Mouse (Mus musculus) heart, embryonic 15.5 days (tissue): Measurements from ENCODE around the gene Tenm3. TPM values are rescaled to one million over a fixed set of nuclear protein-coding genes. Genes with fewer than 3 reads are reported as not detected.

Experiments used
- ATAC-seq: fragments of 200-750 bp; cut with Nextera tagmentation; replicated peaks from 2 replicates; pipeline ENCODE4 v1.8.0; 2017; ENCODE audit warnings: low read depth, moderate TSS enrichment; ENCODE audit not compliant: insufficient number of reproducible peaks, insufficient read depth, low FRiP score
- H3K27ac ChIP-seq: fragments of 300-500 bp; sonication (generic); 2 replicates; pipeline ENCODE4 v1.5.1; 2015; ENCODE audit warnings: mild to moderate bottlenecking, inconsistent platforms
- H3K27me3 ChIP-seq: fragments of 300-500 bp; sonication (generic); 2 replicates; pipeline ENCODE4 v1.6.1; 2015; ENCODE audit warnings: inconsistent platforms
- H3K36me3 ChIP-seq: fragments of 300-500 bp; sonication (generic); 2 replicates; pipeline ENCODE4 v1.6.1; 2015; ENCODE audit warnings: mild to moderate bottlenecking, inconsistent platforms
- H3K4me1 ChIP-seq: fragments of 300-500 bp; sonication (generic); replicated peaks from 2 replicates; pipeline ENCODE4 v1.6.1; 2015; ENCODE audit warnings: inconsistent platforms
- H3K4me2 ChIP-seq: fragments of 300-500 bp; sonication (generic); 2 replicates; pipeline ENCODE4 v1.6.1; 2015; ENCODE audit warnings: inconsistent platforms, mild to moderate bottlenecking, moderate library complexity
- H3K4me3 ChIP-seq: fragments of 300-500 bp; sonication (generic); 2 replicates; pipeline ENCODE4 v1.5.1; 2015; ENCODE audit warnings: mild to moderate bottlenecking, inconsistent platforms
- H3K9ac ChIP-seq: fragments of 300-500 bp; sonication (generic); 2 replicates; pipeline ENCODE4 v1.6.1; 2015; ENCODE audit warnings: mild to moderate bottlenecking, inconsistent platforms
- H3K9me3 ChIP-seq: fragments of 300-500 bp; sonication (generic); replicated peaks from 2 replicates; pipeline ENCODE4 v1.6.1; 2016; ENCODE audit warnings: inconsistent platforms
- WGBS: fragments of 180-500 bp; shearing (Covaris S2); methylation state at CpG from one replicate; pipeline ENCODE4 v1.1.7; 2015; ENCODE audit warnings: mixed read lengths; 5-methylcytosine and 5-hydroxymethylcytosine counted together
- polyA plus RNA-seq: library from polyadenylated mRNA; unstranded; fragments of >200 nt; fragmentation: Nextera tagmentation; extraction: Ambion mirVana; gene quantifications from 2 replicates; pipeline ENCODE4 v1.2.1, GENCODE M21; 2015

The Tenm3 gene
- polyA plus RNA-seq, 1 experiment from 2014 or later = 5.0 TPM

DNA sequence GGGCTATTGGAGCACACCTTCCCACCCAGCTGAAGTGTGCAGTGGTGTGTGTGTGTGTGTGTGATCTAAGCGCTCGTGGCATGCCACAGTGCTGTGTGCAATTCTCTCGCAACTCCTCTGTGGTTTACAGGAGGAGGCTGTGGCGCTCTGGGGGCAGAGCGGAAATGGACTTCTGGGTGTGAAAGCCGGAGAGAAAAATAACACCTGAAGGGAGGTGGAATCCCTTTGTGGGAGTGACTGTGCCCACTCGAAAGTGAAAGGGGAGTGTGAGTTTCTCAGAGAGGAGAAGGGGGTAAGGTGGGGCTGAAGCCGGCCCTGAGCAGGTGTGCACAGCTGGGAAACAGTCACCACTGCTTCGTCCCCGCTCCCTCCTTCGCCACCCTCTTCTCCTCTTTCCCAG is 418.6 kb downstream of the Tenm3 start:
- H3K27me3 ChIP-seq = no peaks in the 10 kb centered on the region
- H3K9ac ChIP-seq = no peak overlapping the region
- ATAC-seq = no peak
- WGBS = 71% methylated on average over 11 of the region's 11 CpGs
- H3K4me1 ChIP-seq = no peaks in the 10 kb centered on the region
- no peak overlapping the region for H3K27ac ChIP-seq
- H3K4me2 ChIP-seq = no peak overlapping the region
- H3K36me3 ChIP-seq = no peaks in the 10 kb centered on the region
- no peaks in the 10 kb centered on the region for H3K9me3 ChIP-seq
- H3K4me3 ChIP-seq = no peak overlapping the region

DNA sequence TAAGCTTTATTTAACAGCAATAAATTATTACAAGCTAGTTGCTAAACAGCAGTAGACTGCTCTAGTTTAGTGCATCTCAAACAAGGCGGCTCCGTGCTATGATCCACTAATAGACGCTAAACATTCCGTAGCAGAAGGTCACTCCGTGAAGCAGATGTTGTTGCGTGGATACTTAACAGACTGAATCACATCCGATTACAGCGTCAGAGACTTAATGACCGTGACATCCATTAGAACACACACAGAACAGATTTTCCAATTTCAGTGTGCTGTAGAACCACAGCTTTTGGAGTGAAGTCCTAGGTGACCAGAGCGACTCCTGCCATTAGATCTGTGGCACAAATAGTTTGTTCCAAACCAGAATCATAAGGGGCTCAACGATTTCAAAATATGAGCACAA is 426.0 kb downstream of the Tenm3 start:
- Histone ChIP-seq H3K27ac (no peak overlapping the region), H3K27me3 (no peaks in the 10 kb centered on the region), H3K4me3 (no peak overlapping the region), H3K4me2 (no peak overlapping the region), H3K4me1 (0 out of 2 replicates have a peak, but pooled peaks cover 4% of the 10 kb centered on the region), H3K9me3 (no peaks in the 10 kb centered on the region), H3K9ac (no peak overlapping the region), H3K36me3 (no peaks in the 10 kb centered on the region)
- 80% methylated on average over 11 of the region's 11 CpGs for WGBS
- ATAC-seq = no peak

DNA sequence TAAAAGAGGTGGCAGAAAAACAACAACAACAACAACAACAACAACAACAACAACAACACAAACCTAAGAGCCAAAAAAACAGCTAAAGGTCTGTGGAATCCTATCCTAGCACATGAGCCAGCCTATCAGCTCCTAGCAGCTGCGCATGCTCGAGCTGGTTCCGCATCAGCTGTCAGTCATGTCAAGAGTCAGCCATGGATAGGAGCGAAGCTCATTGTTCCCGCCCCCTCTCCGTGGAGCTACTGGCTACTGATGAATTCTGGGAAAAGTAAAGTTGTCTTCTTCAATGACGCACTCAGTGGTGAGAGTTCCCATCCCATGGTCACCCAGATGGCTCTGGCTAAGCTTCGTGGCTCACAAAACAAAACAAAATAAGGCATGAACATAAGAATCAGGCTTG is 432.8 kb downstream of the Tenm3 start:
- Histone ChIP-seq H3K27me3 (no peaks in the 10 kb centered on the region), H3K4me3 (no peak overlapping the region), H3K9me3 (peaks cover 3% of the 10 kb centered on the region; the same call in 1 of the 2 replicates), H3K4me1 (0 out of 2 replicates have a peak, but pooled peaks cover 4% of the 10 kb centered on the region), H3K4me2 (no peak overlapping the region), H3K9ac (no peak overlapping the region), H3K36me3 (no peaks in the 10 kb centered on the region), H3K27ac (no peak overlapping the region)
- no peak for ATAC-seq
- WGBS = 92% methylated on average over 8 of the region's 8 CpGs

DNA sequence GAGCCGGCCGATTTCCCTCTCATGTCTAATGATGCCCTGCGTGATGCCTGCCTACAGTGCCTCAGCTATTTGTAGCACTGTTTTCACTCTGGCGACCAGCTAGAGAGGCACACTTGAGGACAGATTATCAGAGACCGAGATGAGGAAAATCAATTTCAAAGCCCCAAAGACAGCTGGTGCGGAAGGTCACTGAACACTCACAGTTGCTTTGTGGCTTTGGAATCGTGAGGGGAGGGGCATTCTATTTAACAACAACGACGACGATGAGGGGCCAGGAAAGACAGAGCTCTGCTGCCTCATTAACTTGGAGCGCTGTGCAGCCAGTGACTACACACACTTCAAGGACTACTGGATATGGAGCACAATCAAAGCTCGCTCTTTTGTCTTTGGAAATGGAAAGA is 443.2 kb downstream of the Tenm3 start:
- ATAC-seq = no peak
- Histone ChIP-seq H3K4me1 (peaks cover 6% of the 10 kb centered on the region), H3K4me2 (peak overlapping the region; percentile 49), H3K4me3 (peak overlapping the region; percentile 27), H3K9me3 (no peaks in the 10 kb centered on the region), H3K36me3 (no peaks in the 10 kb centered on the region), H3K27me3 (no peaks in the 10 kb centered on the region), H3K27ac (0 out of 2 replicates have a peak overlapping the region, but pooled peaks have one; percentile 40), H3K9ac (no peak overlapping the region)
- WGBS = 43% methylated on average over 12 of the region's 12 CpGs

DNA sequence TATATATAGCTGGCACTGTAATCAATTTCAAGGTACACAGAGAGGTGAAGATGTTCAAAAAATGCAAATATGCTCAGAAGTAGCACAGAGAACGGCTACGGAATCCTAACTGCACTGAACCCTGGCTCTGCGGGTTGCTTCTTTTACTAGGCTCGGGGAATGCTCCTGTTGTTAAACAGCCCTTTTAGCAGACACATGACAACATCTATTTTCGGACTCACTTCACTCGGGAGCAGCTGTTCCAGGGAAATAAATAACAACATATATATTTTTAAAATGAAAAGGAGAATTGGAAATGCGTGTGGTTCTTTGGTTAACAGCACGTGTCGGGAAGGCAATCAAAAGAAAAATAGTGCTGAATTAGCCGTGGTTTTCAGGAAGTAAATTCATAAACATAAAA is 457.9 kb downstream of the Tenm3 start:
- 55% methylated on average over 10 of the region's 10 CpGs for WGBS
- Histone ChIP-seq H3K9me3 (no peaks in the 10 kb centered on the region), H3K27me3 (no peaks in the 10 kb centered on the region), H3K4me2 (peak overlapping the region; percentile 43), H3K27ac (peak overlapping the region; percentile 61), H3K36me3 (no peaks in the 10 kb centered on the region), H3K4me1 (0 out of 2 replicates have a peak, but pooled peaks cover 3% of the 10 kb centered on the region), H3K4me3 (no peak overlapping the region), H3K9ac (no peak overlapping the region)
- no peak for ATAC-seq

GRCm38 (mm10) chr8:48380035-48380434 is 463.7 kb downstream of the Tenm3 start:
- Histone ChIP-seq H3K9ac (no peak overlapping the region), H3K36me3 (no peaks in the 10 kb centered on the region), H3K4me2 (peak overlapping the region; percentile 47), H3K27me3 (no peaks in the 10 kb centered on the region), H3K4me1 (peaks cover 18% of the 10 kb centered on the region), H3K27ac (peak overlapping the region; percentile 88), H3K9me3 (no peaks in the 10 kb centered on the region), H3K4me3 (peak overlapping the region; percentile 20; the same call in 1 of the 2 replicates)
- WGBS = 43% methylated on average over 12 of the region's 12 CpGs
- ATAC-seq = peak; percentile 48

- no peak overlapping the region for H3K4me3 ChIP-seq
- H3K27ac ChIP-seq = peak overlapping the region; percentile 66
- ATAC-seq = peak; percentile 84
- H3K27me3 ChIP-seq = no peaks in the 10 kb centered on the region
- H3K36me3 ChIP-seq = no peaks in the 10 kb centered on the region
- H3K9me3 ChIP-seq = no peaks in the 10 kb centered on the region
- H3K4me1 ChIP-seq = peaks cover 18% of the 10 kb centered on the region
- no peak overlapping the region for H3K9ac ChIP-seq
- WGBS = 33% methylated on average over 6 of the region's 6 CpGs
- no peak overlapping the region for H3K4me2 ChIP-seq
These were observed 467.0 kb downstream of the Tenm3 start for GRCm38 (mm10) chr8:48376774-48377173.

DNA sequence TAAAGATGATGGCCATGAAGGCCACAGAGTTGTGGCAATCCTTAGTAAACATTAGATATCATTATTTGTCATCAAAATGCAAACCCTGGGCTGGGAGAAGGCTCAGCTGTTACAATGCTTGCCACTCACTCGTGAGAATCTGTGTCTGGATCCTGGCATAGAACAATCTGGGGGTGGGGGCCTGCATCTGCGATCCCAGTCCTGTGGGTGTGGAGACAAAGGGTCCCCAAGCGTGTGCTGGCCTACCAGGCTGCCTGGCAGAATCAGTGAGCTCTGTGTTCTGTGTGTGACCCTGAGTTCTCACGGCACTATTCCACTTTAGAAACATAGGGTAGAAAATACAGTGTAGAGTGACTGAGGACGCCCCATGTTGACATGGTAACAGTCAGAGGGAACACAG is 468.6 kb downstream of the Tenm3 start:
- 89% methylated on average over 5 of the region's 5 CpGs for WGBS
- Histone ChIP-seq H3K4me1 (peaks cover 18% of the 10 kb centered on the region), H3K4me3 (no peak overlapping the region), H3K9me3 (no peaks in the 10 kb centered on the region), H3K4me2 (no peak overlapping the region), H3K9ac (no peak overlapping the region), H3K36me3 (no peaks in the 10 kb centered on the region), H3K27me3 (no peaks in the 10 kb centered on the region), H3K27ac (no peak overlapping the region)
- ATAC-seq = no peak

DNA sequence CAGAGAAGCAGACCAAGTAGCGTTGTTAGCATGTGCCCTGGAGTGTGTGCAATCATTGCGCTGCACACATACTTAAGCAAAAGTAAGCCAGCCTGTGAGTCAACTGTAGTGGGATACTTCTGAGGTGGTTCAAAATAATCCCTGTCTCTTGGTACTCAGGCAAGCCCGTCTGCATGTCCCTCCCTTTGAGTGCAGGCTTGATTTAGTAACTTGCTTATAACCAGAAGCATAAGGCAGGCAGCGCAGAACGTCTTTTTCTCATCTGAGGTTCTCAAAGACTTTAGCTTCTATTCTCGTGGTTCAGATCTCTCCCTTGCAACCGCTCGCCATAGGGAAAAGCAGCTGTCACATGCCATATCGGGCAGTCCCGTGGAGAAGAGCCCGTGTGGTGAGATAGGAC is 470.3 kb downstream of the Tenm3 start:
- Histone ChIP-seq H3K36me3 (no peaks in the 10 kb centered on the region), H3K4me2 (no peak overlapping the region), H3K4me3 (no peak overlapping the region), H3K4me1 (peaks cover 7% of the 10 kb centered on the region), H3K9me3 (no peaks in the 10 kb centered on the region), H3K27ac (no peak overlapping the region), H3K9ac (no peak overlapping the region), H3K27me3 (no peaks in the 10 kb centered on the region)
- ATAC-seq = no peak
- 81% methylated on average over 11 of the region's 11 CpGs for WGBS

DNA sequence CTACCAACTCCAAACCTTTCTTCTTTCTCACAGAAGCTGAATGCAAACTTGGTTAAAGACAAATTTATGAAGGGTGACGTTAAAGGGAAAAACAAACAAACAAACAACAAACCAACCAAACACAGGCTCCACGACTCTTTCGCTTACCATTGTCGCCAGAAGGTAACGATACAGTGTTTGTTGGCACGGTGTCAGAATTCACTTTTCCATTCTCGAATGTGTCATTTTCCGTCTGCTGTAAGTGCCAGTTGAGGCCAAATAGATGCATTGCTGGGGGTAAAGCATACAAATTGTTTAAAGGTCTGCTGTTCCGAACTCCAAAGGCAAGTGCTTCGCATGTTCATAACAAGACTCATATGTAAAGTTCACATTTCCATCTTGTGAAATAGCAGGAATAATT is 476.6 kb downstream of the Tenm3 start:
- Histone ChIP-seq H3K4me3 (no peak overlapping the region), H3K4me2 (no peak overlapping the region), H3K9ac (no peak overlapping the region), H3K27me3 (no peaks in the 10 kb centered on the region), H3K36me3 (no peaks in the 10 kb centered on the region), H3K9me3 (no peaks in the 10 kb centered on the region), H3K27ac (no peak overlapping the region), H3K4me1 (no peaks in the 10 kb centered on the region)
- 84% methylated on average over 10 of the region's 10 CpGs for WGBS
- no peak for ATAC-seq

GRCm38 (mm10) chr8:48356849-48357248 is 486.9 kb downstream of the Tenm3 start:
- whole genome bisulfite sequencing = 71% methylated on average over 2 of the region's 2 CpGs
- no peaks in the 10 kb centered on the region for H3K36me3 ChIP-seq
- H3K9me3 ChIP-seq = no peaks in the 10 kb centered on the region
- H3K4me2 ChIP-seq = no peak overlapping the region
- H3K4me3 ChIP-seq = no peak overlapping the region
- no peak for ATAC-seq
- H3K4me1 ChIP-seq = no peaks in the 10 kb centered on the region
- no peaks in the 10 kb centered on the region for H3K27me3 ChIP-seq
- no peak overlapping the region for H3K9ac ChIP-seq
- no peak overlapping the region for H3K27ac ChIP-seq

DNA sequence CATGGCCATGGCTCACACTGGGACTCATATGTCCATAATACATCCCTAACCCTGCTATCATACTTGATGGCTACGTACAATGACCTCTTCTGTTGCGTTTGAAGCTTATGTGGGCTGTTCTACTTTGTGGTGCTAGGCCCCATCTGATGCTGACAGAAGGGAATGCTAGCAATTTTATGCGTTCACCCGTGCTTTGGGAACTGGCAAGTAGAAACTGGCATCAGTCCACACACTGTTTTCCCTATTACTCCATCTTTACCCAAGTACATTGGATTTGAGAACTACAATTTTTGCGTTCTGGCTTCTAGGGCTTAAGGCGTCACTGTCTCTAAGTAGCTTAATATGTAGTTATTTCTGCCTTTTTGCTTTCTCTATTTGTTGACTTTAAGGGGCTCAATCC is 490.3 kb downstream of the Tenm3 start:
- Histone ChIP-seq H3K9me3 (no peaks in the 10 kb centered on the region), H3K36me3 (no peaks in the 10 kb centered on the region), H3K27ac (no peak overlapping the region), H3K27me3 (no peaks in the 10 kb centered on the region), H3K4me1 (no peaks in the 10 kb centered on the region), H3K4me3 (no peak overlapping the region), H3K9ac (no peak overlapping the region), H3K4me2 (no peak overlapping the region)
- no peak for ATAC-seq
- WGBS = 75% methylated on average over 6 of the region's 6 CpGs
